ENCODE assay signal across 17 mouse cellular contexts in genomic region chr7:110897202-110897601, GRCm38 (mm10). TPM values are rescaled to one million over a fixed set of nuclear protein-coding genes. Genes with fewer than 3 reads are reported as not detected.
"Had no signal": no experiment of that assay in that cellular context is flagged by ENCODE, and none has a peak within 500 bp of the region (broad histone marks: within the 10 kb centered on the region; RNA-seq: fewer than 3 reads in every experiment).

No protein-coding gene starts in this region.

- DNase-seq: retina, postnatal 1 day; right cerebral cortex, adult 18-20 months; right cerebral cortex, postnatal 14 days; right cerebral cortex, postnatal 25 days; right cerebral cortex, postnatal 4 days; spleen, adult 18-20 months; thymus, adult 18-20 months; thymus, adult 2 months; thymus, postnatal 14 days; thymus, postnatal 25 days; thymus, postnatal 36 days; thymus, postnatal 4 days had no signal

- H3K9me3 ChIP-seq: neural tube, embryonic 13.5 days; neural tube, embryonic 15.5 days; stomach, embryonic 15.5 days had no signal

- H3K4me1 ChIP-seq: neural tube, embryonic 13.5 days; neural tube, embryonic 15.5 days had no signal

- H3K27me3 ChIP-seq: neural tube, embryonic 13.5 days; neural tube, embryonic 15.5 days; stomach, embryonic 15.5 days had no signal

- H3K4me3 ChIP-seq: neural tube, embryonic 13.5 days; neural tube, embryonic 15.5 days; stomach, embryonic 15.5 days had no signal

- H3K27ac ChIP-seq: neural tube, embryonic 13.5 days; neural tube, embryonic 15.5 days; stomach, embryonic 15.5 days; stomach, postnatal 0 days had no signal

- H3K36me3 ChIP-seq: neural tube, embryonic 13.5 days; neural tube, embryonic 15.5 days had no signal

- H3K4me2 ChIP-seq: neural tube, embryonic 13.5 days; neural tube, embryonic 15.5 days; stomach, embryonic 15.5 days had no signal

- H3K9ac ChIP-seq: neural tube, embryonic 13.5 days; neural tube, embryonic 15.5 days; stomach, embryonic 15.5 days had no signal

RNA-seq across cellular contexts. Expression of gene Lyve1, which starts 34.2 kb away (rescaled TPM):
- total RNA-seq: neutrophil, adult 5-6 weeks had no signal
